Mouse (Mus musculus) frontal cortex, postnatal 10 days (tissue): ENCODE results near the gene Grcc10.

Experiments
- DNase-seq, 2 experiments: peaks; one replicate each; pipeline ENCODE4 v3.0.0; 2022; ENCODE audit warnings: low spot score in 2 of 2, mixed read lengths in 1 of 2

The Grcc10 gene

DNA sequence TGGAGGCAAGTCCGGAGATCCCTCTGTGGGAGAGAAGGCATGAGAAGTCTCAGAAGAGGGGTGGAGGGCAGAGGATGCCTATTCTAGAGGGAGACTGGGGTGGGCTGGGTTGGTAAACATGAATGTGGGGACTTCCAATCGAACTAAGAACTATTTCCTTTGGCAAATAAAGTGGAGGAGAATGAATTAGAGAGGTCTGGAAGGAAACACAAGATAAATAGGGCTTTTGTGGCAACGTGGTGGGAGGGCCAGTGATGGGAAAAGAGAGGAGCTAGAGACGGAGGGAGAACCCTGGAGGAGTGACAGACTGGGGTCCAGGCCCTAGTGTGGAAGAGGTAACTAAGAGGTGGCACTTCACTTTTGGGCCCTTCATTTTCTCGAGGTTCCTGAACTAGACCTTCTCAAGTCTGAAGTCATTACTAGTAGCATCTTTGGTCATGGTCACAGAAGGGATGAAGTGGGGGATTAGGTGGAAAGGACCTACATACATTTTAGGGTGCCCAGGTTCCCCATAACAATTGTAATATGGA, 16.2 kb upstream of the Grcc10 start:
- no peak for DNase-seq

DNA sequence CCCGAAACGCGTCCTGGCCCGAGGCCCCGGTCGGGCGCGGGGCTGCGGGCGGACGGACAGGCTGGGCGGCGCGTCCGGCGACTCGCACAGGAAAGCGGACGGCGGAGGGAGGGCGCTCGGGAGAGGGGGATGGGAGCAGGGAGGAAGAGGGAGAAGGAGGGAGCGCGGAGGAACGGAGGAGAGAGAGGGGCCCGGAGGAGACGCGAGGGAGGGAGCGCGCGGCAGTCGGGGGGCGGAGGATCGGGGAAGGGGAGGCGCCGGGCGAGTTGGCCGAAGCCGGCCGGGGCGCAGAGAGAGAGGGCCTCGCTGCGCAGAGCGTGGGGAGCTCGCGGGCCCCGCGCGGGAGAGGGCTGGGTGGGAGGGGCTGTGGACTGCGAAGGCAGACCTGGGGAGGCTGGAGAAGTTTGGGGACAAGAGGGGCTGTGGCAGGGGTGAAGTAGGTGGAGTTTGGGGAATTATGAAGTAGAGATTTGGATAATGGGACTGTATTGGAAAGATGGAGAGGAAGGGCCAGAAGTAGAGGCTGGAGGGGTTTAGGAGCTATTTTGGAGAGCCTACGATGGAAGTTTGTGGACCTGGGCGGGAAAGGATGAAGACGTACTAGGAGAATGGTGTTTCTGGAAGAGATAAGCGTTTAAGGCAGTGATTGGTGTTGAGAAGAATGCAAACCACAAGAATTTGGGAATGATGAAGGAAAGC, 15.6 kb upstream of the Grcc10 start:
- DNase-seq = peak in 1 of 2 experiments; percentile 84

DNA sequence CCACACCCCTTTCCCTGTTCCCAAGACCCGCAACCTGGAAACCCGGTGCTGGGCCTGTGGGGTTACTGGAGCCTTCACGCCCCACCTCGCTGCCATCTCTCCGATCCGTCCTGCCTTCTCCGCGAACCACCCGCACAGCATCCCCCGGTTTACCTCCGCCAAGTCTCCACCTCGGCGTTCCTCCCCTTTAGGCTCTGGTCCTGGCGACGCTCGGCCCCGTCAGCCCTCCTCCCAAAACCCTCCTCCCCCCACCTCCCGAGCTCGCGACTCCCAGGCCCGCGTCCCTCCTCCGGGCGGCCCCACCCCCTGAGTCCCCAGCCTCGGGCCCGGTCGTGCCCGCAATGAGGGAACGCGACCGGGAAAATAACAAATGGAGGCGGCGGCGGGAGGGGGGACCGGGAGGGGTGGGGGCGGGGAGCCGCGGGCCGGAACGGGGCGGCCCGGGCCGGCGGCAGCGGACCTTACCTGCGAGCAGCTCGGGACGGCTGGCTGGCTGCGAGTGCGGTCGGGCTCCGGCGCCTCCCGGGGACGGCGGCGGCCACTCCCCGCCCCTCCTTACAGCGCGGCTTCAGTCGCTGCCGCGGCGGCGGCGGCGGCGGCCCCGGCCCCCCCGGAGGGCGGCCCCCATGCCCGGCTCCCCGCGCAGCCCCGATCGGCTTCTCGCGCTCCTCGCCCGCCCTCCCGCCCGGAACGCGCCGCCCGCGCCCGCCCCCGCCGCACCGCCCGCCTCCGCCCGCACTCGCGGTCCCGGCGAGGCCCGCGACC, 14.8 kb upstream of the Grcc10 start, which contains the start of the genes Gm45234 and Atn1:
TSS of gene Gm45234 (minus strand) at position 191 of the 765 bp plus-strand sequence.
TSS of gene Atn1 (minus strand) at position 694 of the 765 bp plus-strand sequence.
- DNase-seq = peak; percentile 15 to 59

DNA sequence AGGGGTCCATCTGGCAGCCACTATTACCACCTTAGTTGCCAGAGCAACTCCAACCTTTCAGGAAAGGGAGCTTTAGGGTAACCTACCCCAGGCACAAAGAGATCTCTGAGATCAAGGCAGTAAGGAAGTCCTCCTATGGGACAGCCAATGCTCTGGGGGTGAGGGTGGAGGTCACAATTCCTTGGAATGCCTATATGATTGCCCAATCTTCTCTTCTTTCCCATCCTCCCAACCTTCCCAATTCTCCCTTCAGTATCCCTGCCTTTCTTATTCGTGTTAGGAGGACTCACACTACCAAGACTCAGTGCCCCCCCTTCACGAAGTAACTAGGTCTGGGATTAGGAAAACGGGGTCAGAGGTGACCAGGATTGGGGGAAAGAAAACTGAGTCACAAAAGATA, 14.1 kb upstream of the Grcc10 start:
- no peak for DNase-seq

DNA sequence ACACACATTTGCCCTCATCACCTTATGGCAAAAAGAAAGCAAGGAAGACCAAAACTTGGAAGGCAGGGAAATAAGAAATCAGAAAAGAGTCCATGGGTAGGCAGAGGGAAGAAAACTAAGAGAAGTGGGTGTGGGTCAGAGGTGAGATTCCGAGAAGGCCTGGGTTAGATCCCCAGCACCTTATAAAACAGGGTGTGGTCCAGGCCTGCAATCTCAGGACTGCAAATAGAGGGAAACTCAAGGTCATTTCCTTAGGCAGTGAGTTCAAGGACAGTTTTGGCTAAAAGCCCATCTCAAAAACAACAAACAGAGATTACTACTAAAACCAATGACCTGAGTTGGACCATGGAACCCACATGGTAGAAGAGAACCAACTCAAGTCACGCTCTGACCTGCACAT, 12.7 kb upstream of the Grcc10 start:
- DNase-seq = no peak

DNA sequence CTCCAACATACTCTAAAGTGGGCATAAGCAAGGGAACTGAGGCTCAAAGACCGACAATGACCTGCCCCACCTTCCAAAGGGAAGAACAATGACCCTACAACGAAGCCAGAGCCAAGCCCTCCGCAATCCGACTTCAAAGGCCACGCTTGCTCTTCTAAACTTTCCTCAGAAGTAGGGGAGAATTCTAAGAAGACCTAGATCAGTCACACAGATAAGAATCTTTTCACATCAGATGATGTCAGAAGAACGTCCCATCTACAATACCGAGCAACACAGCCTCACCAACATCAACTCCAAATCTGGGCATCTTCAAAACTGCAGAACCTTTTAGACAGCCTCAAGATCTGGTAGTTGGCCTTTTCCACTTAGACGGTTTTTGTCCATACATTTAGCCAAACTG, 9.2 kb upstream of the Grcc10 start:
- DNase-seq = no peak

DNA sequence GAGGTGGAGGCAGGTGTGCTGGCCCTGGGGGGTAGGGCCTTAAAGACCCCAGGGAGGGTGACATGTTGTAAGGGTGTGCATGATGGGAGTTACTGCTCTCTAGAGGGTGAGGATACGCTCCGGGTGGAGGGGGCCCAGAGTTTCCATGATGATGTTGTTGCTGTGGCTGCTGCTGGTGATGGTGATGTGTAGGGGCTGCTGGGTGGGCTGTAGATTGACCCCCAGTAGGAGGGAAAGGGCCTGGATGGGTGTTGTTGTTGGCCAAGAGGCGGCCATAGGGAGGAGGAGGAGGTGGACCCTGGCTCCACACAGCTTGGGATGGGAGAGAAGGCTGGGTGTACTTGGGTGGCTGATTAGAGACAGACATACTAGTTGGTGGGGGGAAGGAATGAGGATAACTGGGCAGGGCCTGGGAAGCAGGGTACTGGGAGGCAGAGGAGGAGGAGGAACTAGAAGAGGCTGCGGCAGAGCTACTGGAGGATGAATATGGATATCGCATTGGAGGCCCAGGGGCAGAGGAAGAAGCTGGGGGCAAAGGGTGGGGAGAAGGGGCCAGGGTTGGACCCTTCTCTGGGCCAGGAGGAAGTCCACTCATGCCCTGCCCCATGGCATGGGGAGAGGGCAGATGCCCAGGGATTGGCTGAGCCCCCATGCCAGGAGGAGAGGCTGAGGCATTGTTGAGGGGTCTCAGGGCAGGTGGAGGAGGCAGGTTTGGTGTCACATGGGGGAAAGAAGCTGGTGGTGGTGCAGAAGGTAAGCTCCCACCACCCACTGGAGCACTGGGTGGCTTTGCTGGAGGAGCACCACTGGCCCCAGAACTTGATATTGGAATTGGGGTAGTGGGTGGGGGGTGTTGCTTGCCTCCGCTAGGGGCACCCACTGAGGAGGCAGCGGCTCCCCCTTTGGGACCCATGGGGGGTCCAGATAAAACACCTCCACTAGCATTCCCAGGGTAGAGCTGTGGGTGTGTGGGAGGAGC, 5.8 kb upstream of the Grcc10 start:
- DNase-seq = no peak

DNA sequence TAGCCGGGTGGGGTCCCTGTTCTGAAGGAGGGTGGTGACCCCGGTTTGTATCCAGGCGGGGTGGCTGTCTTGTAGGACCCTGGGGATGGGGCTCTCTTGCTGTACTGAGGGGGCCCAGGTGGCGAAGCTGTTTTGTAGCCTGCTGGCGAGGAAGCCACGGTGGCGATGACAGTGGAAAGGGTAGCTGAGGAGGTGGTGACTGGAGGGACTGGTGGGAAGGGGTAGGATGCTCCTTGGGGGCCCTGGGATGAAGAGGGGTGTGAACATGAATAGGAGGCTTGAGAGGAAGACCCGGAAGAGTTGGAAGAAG, 5.1 kb upstream of the Grcc10 start:
- DNase-seq = no peak

DNA sequence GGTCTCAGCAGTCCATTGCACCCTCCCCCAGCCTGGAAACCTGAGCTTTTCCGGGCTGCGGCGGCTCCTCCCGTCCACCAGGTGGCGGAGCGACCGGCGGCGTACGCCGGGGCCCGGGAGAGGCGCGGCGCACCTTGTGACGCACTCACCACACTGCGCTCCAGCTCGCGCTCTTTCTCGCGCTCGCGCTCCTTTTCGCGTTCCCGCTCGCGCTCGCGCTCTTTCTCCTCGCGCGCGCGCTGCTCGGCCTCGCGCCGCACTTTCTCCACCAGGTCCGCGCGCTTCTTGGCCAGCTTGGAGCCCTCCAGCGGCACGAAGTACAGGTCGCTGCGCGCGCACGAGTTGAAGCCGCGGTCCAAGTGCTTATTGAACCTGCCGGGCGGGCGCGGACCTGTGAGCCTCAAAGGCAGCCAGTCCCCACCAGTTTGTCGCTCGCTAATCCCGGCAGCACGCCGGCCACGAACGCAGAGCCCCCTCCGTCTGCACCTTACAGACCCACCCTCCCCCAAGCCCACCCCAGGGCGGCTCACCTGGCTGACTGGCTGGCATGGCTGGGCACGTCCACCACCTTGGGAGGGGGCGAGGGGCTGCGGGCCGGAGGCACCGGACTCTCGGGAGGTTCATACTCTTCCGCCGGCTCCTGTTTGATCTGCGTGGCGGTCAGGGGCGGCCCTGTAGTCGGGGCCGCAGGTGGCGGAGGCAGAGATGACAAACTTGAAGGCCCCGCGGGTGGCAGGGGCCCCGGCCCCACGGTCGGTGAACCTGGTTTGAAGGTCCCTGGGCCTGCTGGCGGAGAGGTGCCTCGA, 4.5 kb upstream of the Grcc10 start:
- peak; percentile 90 to 94 for DNase-seq

DNA sequence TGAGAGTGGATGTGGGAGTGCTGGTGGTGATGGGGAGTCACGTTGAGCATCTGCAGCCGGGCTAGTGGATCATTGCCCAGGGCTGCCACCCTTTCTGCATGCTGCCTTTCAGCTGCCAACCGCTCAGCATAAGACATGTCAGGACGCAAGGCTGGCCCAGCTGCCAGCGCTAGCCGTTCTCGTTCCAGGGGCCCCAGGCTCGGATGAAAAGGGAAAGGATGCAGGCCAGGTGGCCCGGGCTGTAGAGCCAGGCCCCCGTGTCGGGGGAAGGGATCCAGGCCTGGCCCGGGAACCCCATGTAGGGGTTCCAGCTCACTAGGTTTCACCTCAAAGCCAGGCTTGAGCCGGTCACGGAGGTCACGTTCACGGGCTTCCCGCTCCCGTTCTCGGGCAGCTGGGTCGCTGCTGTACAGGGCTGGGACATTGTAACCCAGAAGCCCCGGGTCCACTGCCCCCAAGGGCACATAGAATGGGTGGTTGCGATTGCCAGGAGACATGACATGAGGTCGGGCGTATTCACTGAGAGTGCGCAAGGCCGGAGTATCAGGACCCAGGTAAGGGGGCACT, 3.7 kb upstream of the Grcc10 start:
- peak in 1 of 2 experiments; percentile 52 for DNase-seq

DNA sequence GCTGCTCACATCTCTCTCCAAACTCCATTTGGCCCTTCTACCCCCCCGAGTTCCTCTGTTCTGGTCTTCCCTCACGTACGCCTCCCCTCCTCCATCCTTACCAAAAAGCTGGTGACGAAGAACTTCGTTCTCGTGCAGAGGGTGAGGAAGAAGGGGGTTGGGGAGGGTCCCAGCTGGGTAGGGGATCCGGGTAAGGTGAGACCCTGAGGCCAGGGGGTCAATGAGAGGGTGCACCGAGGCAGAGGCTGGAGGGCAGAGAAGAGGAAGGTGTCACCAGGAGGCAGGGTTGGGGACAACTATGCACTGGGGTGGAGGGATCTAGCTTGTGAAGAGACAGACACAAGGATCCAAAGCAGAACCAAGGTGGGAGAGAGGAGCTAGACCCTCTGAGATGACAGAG, 2.5 kb upstream of the Grcc10 start:
- DNase-seq = no peak

DNA sequence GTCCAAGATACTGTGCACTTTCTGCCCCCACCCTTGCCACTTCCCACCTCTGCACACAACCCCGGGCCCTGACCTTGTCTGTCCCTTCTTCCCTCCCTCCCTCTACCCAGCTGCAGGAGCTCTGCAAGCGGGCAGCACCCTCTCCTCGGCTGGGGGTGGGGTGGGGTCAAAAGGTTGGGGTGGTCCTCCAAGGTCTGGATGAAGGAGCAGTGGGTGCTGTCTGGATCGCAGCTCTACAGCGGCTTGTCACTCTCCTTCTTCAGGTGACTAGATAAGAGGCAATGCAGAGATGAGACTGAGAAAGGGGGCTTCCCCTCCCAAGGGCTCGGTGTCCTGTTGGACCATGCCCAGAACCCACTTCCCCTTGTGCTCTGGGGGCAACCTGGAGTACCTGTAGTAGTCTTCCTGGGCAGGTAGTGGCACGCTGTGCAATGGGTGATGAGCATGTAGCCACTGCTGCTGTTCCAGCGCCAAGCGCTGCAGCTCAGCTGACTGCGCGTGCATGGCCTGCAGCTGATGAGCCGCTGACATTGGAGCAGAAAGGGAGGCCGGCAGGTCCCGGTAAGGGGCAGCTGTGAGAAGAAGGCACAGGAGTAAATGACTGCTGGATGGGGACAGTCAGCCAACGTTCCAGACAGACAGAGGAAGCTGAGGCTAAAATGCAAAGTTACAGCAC, 1.8 kb upstream of the Grcc10 start:
- DNase-seq = no peak

DNA sequence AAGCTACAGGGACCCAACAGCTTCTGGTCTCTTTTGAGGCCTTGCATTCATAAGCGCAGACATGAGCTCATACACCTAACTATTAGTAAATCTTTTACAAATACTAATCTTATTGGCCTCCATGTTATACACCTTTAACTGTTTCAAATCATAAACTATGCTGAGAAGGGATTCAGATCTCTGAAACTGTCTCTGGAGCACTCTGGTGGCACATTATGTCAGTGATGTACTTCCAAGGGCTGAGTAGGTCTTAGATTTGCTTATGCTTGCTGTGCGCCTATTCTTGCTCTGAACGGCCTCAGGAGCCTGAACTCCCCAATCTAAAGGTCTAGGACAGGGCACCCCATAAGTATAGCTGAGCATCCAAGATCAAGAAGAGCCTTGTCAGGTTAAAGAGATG, 668 bp upstream of the Grcc10 start:
- DNase-seq = no peak

DNA sequence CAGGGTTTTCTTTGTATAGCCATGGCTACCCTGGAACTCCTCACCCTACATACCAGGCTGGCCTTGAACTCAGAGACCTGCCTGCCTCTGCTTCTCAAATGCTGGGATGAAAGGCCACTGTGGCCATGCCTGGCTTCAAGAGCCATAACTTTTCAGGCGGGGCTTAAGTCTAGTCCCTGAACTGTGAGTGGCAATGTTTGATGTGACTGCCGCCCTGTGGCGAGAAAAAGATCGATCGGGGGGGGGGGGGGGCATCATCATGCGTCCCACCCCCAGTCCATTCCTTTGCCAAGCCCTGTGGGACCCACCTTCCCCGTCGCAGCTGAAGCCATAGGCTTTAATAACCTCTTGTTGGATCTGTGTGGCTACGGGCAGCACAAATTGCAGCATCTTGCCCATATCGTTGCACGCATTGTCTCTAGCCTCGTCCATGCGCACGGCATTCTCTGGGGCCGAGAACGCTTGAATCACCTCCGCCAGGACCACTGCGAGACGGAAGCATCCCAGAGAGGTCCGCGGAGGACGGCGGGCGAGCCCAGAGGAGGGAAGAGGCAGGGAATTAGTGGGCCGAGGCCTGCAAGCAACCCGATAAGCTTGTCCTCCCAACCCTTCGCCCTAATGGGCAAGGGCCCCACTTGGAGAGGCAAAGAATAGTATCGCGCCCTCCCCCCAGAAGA, 825 bp downstream of the Grcc10 start:
- no peak for DNase-seq

DNA sequence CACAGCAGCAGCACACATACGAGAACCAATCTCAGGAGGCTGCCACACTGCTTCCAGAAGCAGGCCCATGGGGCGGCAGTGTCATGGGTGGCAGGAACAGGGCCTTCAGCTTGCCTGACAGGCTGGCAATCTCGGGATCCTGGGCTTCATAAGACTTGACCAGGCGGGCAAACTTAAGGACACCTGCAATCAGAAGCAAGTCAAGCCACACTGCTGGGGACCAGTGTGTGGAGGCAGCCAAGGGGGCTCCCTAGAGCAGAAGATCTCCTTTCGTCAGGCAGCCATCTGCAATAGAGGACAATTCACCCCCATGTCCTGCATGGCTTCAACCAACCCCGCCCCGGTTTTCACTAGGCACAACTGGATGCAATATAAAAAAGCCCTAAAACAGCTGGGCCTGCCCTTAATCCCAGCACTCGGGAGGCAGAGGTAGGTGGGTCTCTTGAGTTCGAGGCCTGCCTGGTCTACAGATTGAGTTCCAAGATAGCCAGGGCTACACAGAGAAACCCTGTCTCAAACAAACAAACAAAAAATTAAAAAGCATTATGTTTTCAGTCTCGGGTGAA, 1.9 kb downstream of the Grcc10 start:
- no peak for DNase-seq

DNA sequence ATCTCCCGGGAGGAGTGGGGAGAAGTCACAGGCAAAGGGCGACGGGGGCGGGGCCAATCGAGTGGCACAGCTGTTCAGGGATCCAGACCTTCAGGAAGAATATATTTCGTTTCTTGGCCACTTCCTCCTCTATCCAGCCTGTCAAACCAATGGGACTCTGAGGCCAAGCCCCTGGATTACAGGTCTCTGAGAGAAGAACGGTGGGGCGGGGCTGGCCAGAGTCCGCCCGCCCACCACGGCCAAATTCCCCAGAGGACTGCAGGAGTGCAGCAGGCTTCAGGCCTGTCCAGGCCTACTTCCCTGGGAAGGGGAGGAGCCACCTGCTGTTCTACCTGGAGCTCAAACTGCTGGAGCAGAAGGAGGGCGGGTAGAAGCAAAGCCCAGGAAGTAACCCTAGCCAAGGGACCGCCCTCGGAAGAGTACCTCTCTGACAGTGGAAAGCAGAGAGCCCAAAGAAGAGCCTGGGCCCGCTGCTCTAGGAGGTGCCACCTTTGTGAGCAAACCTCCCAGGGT, 2.6 kb downstream of the Grcc10 start, which contains the start of gene Ptpn6:
TSS of gene Ptpn6 (minus strand) at position 204 of the 513 bp plus-strand sequence.
- no peak for DNase-seq

DNA sequence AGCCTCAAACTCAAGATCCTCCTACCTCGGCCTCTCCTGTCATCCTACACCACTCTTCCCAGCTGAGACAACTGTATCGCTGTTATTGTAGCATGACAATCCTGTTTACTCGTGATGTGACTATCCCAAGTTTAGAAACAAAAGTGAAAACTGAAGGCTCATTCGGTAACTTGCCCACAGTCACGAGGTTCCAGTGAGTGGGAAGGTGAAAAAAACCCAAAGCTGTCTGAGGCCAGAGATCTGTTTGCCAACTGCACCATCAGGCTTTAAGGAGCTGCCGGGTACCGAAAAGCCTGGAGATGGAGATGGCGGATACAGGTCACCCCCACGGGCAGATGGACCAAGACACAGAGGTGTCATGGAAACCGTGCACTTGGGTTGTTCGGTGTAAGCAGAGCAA, 4.1 kb downstream of the Grcc10 start:
- DNase-seq = no peak

DNA sequence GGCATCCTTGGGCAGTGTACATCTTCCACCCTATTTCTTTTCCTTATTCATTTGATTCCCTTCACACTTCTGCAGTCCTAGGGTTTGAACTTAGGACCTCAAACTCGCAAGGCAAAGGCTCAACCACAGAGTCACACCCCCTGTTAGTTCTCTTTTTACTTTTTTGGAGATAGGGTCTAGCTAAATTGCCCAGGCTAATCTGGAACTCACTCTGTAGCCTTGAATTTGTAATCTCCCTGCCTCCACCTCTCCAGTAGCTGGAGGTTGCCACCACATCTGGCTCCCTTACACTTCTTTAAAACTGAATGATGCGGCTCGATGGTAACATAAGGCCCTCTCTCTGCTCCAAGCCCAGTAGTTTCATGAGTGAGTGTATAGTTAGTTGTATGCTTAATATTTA, 6.8 kb downstream of the Grcc10 start:
- DNase-seq = no peak
